In the genomic region with DNA sequence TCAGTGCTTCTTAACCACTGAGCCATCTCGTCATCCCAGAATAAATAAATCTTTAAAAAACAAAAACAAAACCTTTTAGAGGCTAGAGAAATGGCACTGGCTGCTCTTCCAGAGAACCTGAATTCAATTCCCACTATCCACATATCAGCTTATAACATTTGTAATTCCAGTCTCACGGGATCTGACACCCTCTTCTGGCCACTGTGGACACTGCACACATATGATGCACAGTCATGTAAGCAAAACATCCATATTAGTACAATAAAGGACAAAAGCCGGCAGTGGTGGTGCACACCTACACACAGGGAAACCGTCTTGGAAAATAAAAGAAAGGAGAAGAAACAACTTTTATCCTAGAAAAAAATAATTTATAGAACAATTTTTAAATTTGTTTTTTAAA, we compare ENCODE assay signal across 22 mouse cellular contexts. TPM values are rescaled to one million over a fixed set of nuclear protein-coding genes. Genes with fewer than 3 reads are reported as not detected.
DNase-seq lines count a peak whose midpoint lies in the region; ATAC-seq and TF ChIP-seq lines count a peak whose summit lies in the region.
"Had no signal": no experiment of that assay in that cellular context is flagged by ENCODE, and none has a peak within 500 bp of the region (broad histone marks: within the 10 kb centered on the region; RNA-seq: fewer than 3 reads in every experiment).

No protein-coding gene starts in this region.

- no peak overlapping the region for H3K4me3 ChIP-seq in kidney, adult 2 months (ENCODE audit: insufficient read depth, low read depth, low read length)
- no peak overlapping the region for H3K4me3 ChIP-seq in kidney, embryonic 15.5 days (replicated peaks)
- no peak overlapping the region for H3K4me3 ChIP-seq in lung, embryonic 14.5 days (ENCODE audit: low read depth, low read length)
- no peak overlapping the region for H3K4me3 ChIP-seq in lung, adult 2 months (replicated peaks; ENCODE audit: extremely low read depth, low read depth, low read length)
- H3K4me3 ChIP-seq in ES-E14 (ENCODE audit: insufficient read depth in 1 of 2, low read depth in 1 of 2, low read length in 2 of 2, poor library complexity in 1 of 2, severe bottlenecking in 1 of 2) = no peak overlapping the region
- H3K4me3 ChIP-seq: embryonic facial prominence, embryonic 15.5 days; forebrain, embryonic 15.5 days; hindbrain, embryonic 12.5 days; left cerebral cortex, adult 2 months; limb, embryonic 15.5 days; midbrain, embryonic 10.5 days had no signal

- peaks cover 7% of the 10 kb centered on the region for H3K36me3 ChIP-seq in kidney, adult 2 months (ENCODE audit: control insufficient read depth, insufficient read depth, low read length)
- peaks cover 77% of the 10 kb centered on the region for H3K36me3 ChIP-seq in kidney, embryonic 15.5 days
- H3K36me3 ChIP-seq in lung, embryonic 14.5 days (ENCODE audit: insufficient read depth) = peaks cover 42% of the 10 kb centered on the region
- peaks cover 9% of the 10 kb centered on the region; the same call in 1 of the 2 replicates for H3K36me3 ChIP-seq in ES-E14 (ENCODE audit: control insufficient read depth, insufficient read depth, low read length, poor library complexity, severe bottlenecking)

- ATAC-seq in kidney, embryonic 15.5 days (replicated peaks; ENCODE audit: low FRiP score) = no peak
- ATAC-seq in lung, embryonic 14.5 days (ENCODE audit: insufficient read depth) = no peak
- ATAC-seq in monocyte, adult 5-6 weeks (replicated peaks; ENCODE audit: insufficient number of reproducible peaks, low FRiP score, low TSS enrichment, poor library complexity, severe bottlenecking) = no peak
- ATAC-seq: forebrain, embryonic 15.5 days; inflammation-experienced regulatory T-cells, adult 6 months had no signal

- peak; percentile 13 for DNase-seq in kidney, adult 2 months
- DNase-seq in lung, embryonic 14.5 days = no peak
- DNase-seq in lung, adult 2 months = no peak
- DNase-seq in ES-E14 (ENCODE audit: low read depth, low spot score) (no peak), ZHBTc4 (ENCODE audit: low read depth, low spot score) (peak; percentile 55)
- DNase-seq: adrenal gland, postnatal 36 days; cerebellum, adult 9-11 months; gastrocnemius, postnatal 14 days; kidney, postnatal 4 days; layer of hippocampus, adult 9-11 months; left cerebral cortex, postnatal 4 days; thymus, adult 2 months had no signal

- TF ChIP-seq POLR2A in kidney, adult 2 months (IDR thresholded peaks at IDR 0.05; ENCODE audit: low read depth, low read length) = no peak
- TF ChIP-seq POLR2A in lung, adult 2 months (IDR thresholded peaks at IDR 0.05; ENCODE audit: borderline replicate concordance, extremely low read depth, low read depth, low read length) = no peak

- H3K27ac ChIP-seq in kidney, adult 2 months (ENCODE audit: insufficient read depth, low read depth, low read length) = no peak overlapping the region
- no peak overlapping the region for H3K27ac ChIP-seq in kidney, embryonic 15.5 days
- H3K27ac ChIP-seq in lung, embryonic 14.5 days (ENCODE audit: low read depth) = no peak overlapping the region
- H3K27ac ChIP-seq in ES-E14 (ENCODE audit: insufficient read depth, low read depth, low read length, poor library complexity, severe bottlenecking) = no peak overlapping the region
- H3K27ac ChIP-seq: embryonic facial prominence, embryonic 15.5 days; forebrain, embryonic 15.5 days; hindbrain, embryonic 12.5 days; left cerebral cortex, adult 2 months; limb, embryonic 15.5 days; midbrain, embryonic 10.5 days had no signal

- H3K27me3 ChIP-seq in kidney, adult 2 months (replicated peaks; ENCODE audit: control insufficient read depth, insufficient read depth, low read length) = no peaks in the 10 kb centered on the region
- no peaks in the 10 kb centered on the region for H3K27me3 ChIP-seq in kidney, embryonic 15.5 days
- no peaks in the 10 kb centered on the region for H3K27me3 ChIP-seq in lung, embryonic 14.5 days (ENCODE audit: insufficient read depth, low read length)
- H3K27me3 ChIP-seq: embryonic facial prominence, embryonic 15.5 days; forebrain, embryonic 15.5 days; hindbrain, embryonic 12.5 days; limb, embryonic 15.5 days had no signal

- H3K9me3 ChIP-seq in kidney, embryonic 15.5 days (replicated peaks) = no peaks in the 10 kb centered on the region
- H3K9me3 ChIP-seq in lung, embryonic 14.5 days (ENCODE audit: low read depth, low read length) = no peaks in the 10 kb centered on the region
- no peaks in the 10 kb centered on the region for H3K9me3 ChIP-seq in ES-E14 (ENCODE audit: control insufficient read depth, insufficient read depth, low read depth, low read length)
- H3K9me3 ChIP-seq: embryonic facial prominence, embryonic 15.5 days; forebrain, embryonic 15.5 days; G1E; hindbrain, embryonic 12.5 days; limb, embryonic 15.5 days; midbrain, embryonic 10.5 days had no signal

- in situ Hi-C loops in ES-E14 (cut with MboI; ENCODE audit: low sequenced_read_pairs in 2 of 2, unreplicated experiment in 2 of 2) = no loop called here

- no peak overlapping the region for H3K9ac ChIP-seq in kidney, embryonic 15.5 days
- no peak overlapping the region for H3K9ac ChIP-seq in lung, embryonic 14.5 days
- H3K9ac ChIP-seq in ES-E14 (ENCODE audit: insufficient read depth, low read depth, low read length, poor library complexity, severe bottlenecking) = no peak overlapping the region
- H3K9ac ChIP-seq: embryonic facial prominence, embryonic 15.5 days; forebrain, embryonic 15.5 days; hindbrain, embryonic 12.5 days; limb, embryonic 15.5 days had no signal

- TF ChIP-seq CTCF in kidney, adult 2 months (conservative IDR thresholded peaks at IDR 0.05; ENCODE audit: insufficient read depth, insufficient read length, low read depth, low read length) = 0 out of 2 replicates have a peak, but pooled peaks have one; percentile 8
- 0 out of 2 replicates have a peak, but pooled peaks have one; percentile 7 for TF ChIP-seq CTCF in lung, embryonic 14.5 days (IDR thresholded peaks at IDR 0.05; ENCODE audit: low read depth)
- no peak for TF ChIP-seq CTCF in lung, adult 2 months (IDR thresholded peaks at IDR 0.05; ENCODE audit: insufficient read depth, low read length)

- no peaks in the 10 kb centered on the region for H3K4me1 ChIP-seq in kidney, adult 2 months (ENCODE audit: control insufficient read depth, insufficient read depth, low read length)
- no peaks in the 10 kb centered on the region for H3K4me1 ChIP-seq in kidney, embryonic 15.5 days
- H3K4me1 ChIP-seq in lung, embryonic 14.5 days (ENCODE audit: insufficient read depth) = no peaks in the 10 kb centered on the region
- H3K4me1 ChIP-seq in lung, adult 2 months (ENCODE audit: control insufficient read depth, insufficient read depth, low read length) = no peaks in the 10 kb centered on the region
- peaks cover 0 to 9% of the 10 kb centered on the region in 2 experiments; a peak in 1 of 4 replicates for H3K4me1 ChIP-seq in ES-E14 (ENCODE audit: control insufficient read depth in 2 of 2, insufficient read depth in 2 of 2, low read length in 2 of 2, poor library complexity in 1 of 2)
- H3K4me1 ChIP-seq: embryonic facial prominence, embryonic 15.5 days; forebrain, embryonic 15.5 days; hindbrain, embryonic 12.5 days; limb, embryonic 15.5 days; midbrain, embryonic 10.5 days had no signal

- H3K4me2 ChIP-seq in kidney, embryonic 15.5 days = no peak overlapping the region
- H3K4me2 ChIP-seq in lung, embryonic 14.5 days = no peak overlapping the region
- H3K4me2 ChIP-seq: embryonic facial prominence, embryonic 15.5 days; forebrain, embryonic 15.5 days; hindbrain, embryonic 12.5 days; limb, embryonic 15.5 days had no signal

- 95% methylated on average over 4 of the region's 4 CpGs for WGBS in kidney, adult 2 months
- 91% methylated on average over 4 of the region's 4 CpGs for WGBS in kidney, embryonic 15.5 days
- 92% methylated on average over 4 of the region's 4 CpGs for WGBS in lung, embryonic 14.5 days
- WGBS in lung, adult 2 months = 93% methylated on average over 4 of the region's 4 CpGs

TF ChIP-seq in ES-E14, 5 proteins besides CTCF, POLR2A, EP300 and RAD21:
- TF ChIP-seq MAFK (IDR thresholded peaks at IDR 0.05; ENCODE audit: insufficient read depth, low read depth, low read length) (0 out of 2 replicates have a peak, but pooled peaks have one; percentile 37), ZNF384 (IDR thresholded peaks at IDR 0.05; ENCODE audit: low read depth, low read length) (no peak)

RNA-seq across cellular contexts. Expression of gene Sptssa, which starts 19.0 kb away (rescaled TPM):
- polyA plus RNA-seq in kidney, adult 2 months (2012; rRNA removed) = 70.5 and 80.1 TPM in 2 replicates
- 192 and 214 TPM in 2 replicates for polyA plus RNA-seq in kidney, embryonic 15.5 days (2015; fragmentation: Nextera tagmentation; extraction: Ambion mirVana)
- polyA plus RNA-seq in lung, embryonic 14.5 days (2014; fragmentation: Nextera tagmentation; extraction: Ambion mirVana) = 189 and 200 TPM in 2 replicates
- polyA plus RNA-seq in lung, adult 2 months (2012; rRNA removed) = 67.1 and 82.2 TPM in 2 replicates
- total RNA-seq in ES-E14 (2012; rRNA removed) = 14.3 and 23.7 TPM in 2 replicates
- 74.5 to 129 TPM (median 113 TPM) in 3 replicates for total RNA-seq in monocyte, adult 5-6 weeks (2017)

RNA-seq across cellular contexts. Expression of gene Eapp, which starts 20.3 kb away (rescaled TPM):
- polyA plus RNA-seq in kidney, adult 2 months (2012; rRNA removed) = 9.1 and 21.0 TPM in 2 replicates
- 61.6 and 63.3 TPM in 2 replicates for polyA plus RNA-seq in kidney, embryonic 15.5 days (2015; fragmentation: Nextera tagmentation; extraction: Ambion mirVana)
- polyA plus RNA-seq in lung, embryonic 14.5 days (2014; fragmentation: Nextera tagmentation; extraction: Ambion mirVana) = 56.1 and 59.4 TPM in 2 replicates
- polyA plus RNA-seq in lung, adult 2 months (2012; rRNA removed) = 9.5 and 10.2 TPM in 2 replicates
- 31.3 and 37.8 TPM in 2 replicates for total RNA-seq in ES-E14 (2012; rRNA removed)
- 63.1 to 85.9 TPM (median 71.5 TPM) in 3 replicates for total RNA-seq in monocyte, adult 5-6 weeks (2017)

Comparison
In these comparisons a context has a peak if more than half of its experiments do, and no peak if none do; other contexts are left out.
1. DNase-seq: peak in kidney, adult 2 months (single experiment) and ZHBTc4 (single experiment); none in lung, embryonic 14.5 days (single experiment), lung, adult 2 months (single experiment) and ES-E14 (single experiment).